40 mouse cellular contexts compared by ENCODE assay signal in genomic region chr2:152493151-152493550, GRCm38 (mm10). TPM values are rescaled to one million over a fixed set of nuclear protein-coding genes. Genes with fewer than 3 reads are reported as not detected.
DNase-seq lines count a peak whose midpoint lies in the region; ATAC-seq and TF ChIP-seq lines count a peak whose summit lies in the region.
"Had no signal": no experiment of that assay in that cellular context is flagged by ENCODE, and none has a peak within 500 bp of the region (broad histone marks: within the 10 kb centered on the region; RNA-seq: fewer than 3 reads in every experiment).

No protein-coding gene starts in this region.

- no peaks in the 10 kb centered on the region for H3K79me2 ChIP-seq in CH12.LX (replicated peaks; ENCODE audit: control insufficient read depth, extremely low read depth, insufficient read depth, poor library complexity, severe bottlenecking)

- TF ChIP-seq CTCF in lung, adult 2 months (IDR thresholded peaks at IDR 0.05; ENCODE audit: insufficient read depth, low read length) = peak; percentile 23; the same call in 1 of the 2 replicates
- TF ChIP-seq CTCF in CH12.LX (conservative IDR thresholded peaks at IDR 0.05 in 1 of 2, IDR thresholded peaks at IDR 0.05 in 1 of 2; ENCODE audit: low read depth in 2 of 2, low read length in 2 of 2) = peak in 1 of 2 experiments; percentile 56; a peak in 2 of 4 replicates
- peak; percentile 19; the same call in 1 of the 2 replicates for TF ChIP-seq CTCF in stomach, postnatal 0 days (IDR thresholded peaks at IDR 0.05; ENCODE audit: low read depth)

- no peak overlapping the region for H3K9ac ChIP-seq in CH12.LX (ENCODE audit: insufficient read depth, low read depth)
- H3K9ac ChIP-seq in stomach, postnatal 0 days (ENCODE audit: low read length) = no peak overlapping the region
- H3K9ac ChIP-seq: embryonic facial prominence, embryonic 13.5 days; forebrain, embryonic 12.5 days; forebrain, postnatal 0 days; hindbrain, embryonic 13.5 days; neural tube, embryonic 13.5 days had no signal

- H3K27ac ChIP-seq in CH12.LX (ENCODE audit: insufficient read depth, low read depth) = no peak overlapping the region
- H3K27ac ChIP-seq in stomach, postnatal 0 days (replicated peaks) = no peak overlapping the region
- H3K27ac ChIP-seq: embryonic facial prominence, embryonic 13.5 days; forebrain, embryonic 12.5 days; hindbrain, embryonic 13.5 days; neural tube, embryonic 13.5 days had no signal

- no peak overlapping the region for H3K4me2 ChIP-seq in CH12.LX (ENCODE audit: insufficient read depth, low read depth, poor library complexity, severe bottlenecking)
- no peak overlapping the region for H3K4me2 ChIP-seq in stomach, postnatal 0 days (replicated peaks; ENCODE audit: low read depth)
- H3K4me2 ChIP-seq: embryonic facial prominence, embryonic 13.5 days; forebrain, embryonic 12.5 days; heart, embryonic 11.5 days; hindbrain, embryonic 13.5 days; midbrain, embryonic 11.5 days; neural tube, embryonic 13.5 days had no signal

- no peak for TF ChIP-seq EP300 in CH12.LX (IDR thresholded peaks at IDR 0.05; ENCODE audit: low read length)
- no peak for TF ChIP-seq EP300 in stomach, postnatal 0 days (optimal IDR thresholded peaks at IDR 0.05)

- H3K36me3 ChIP-seq in CH12.LX (replicated peaks in 1 of 2; ENCODE audit: control insufficient read depth in 1 of 2, insufficient read depth in 1 of 2, low read length in 1 of 2) = no peaks in the 10 kb centered on the region
- H3K36me3 ChIP-seq in stomach, postnatal 0 days (ENCODE audit: control insufficient read depth, insufficient read depth, low read length) = no peaks in the 10 kb centered on the region
- H3K36me3 ChIP-seq: embryonic facial prominence, embryonic 13.5 days; forebrain, embryonic 12.5 days; hindbrain, embryonic 13.5 days; neural tube, embryonic 13.5 days had no signal

- DNase-seq in lung, adult 2 months = no peak
- no peak for DNase-seq in lung, postnatal 36 days
- DNase-seq in CH12.LX (ENCODE audit: extremely low read depth) = no peak
- peak; percentile 5 for DNase-seq in NIH3T3 (ENCODE audit: low read depth)
- no peak for DNase-seq in stomach, postnatal 0 days (ENCODE audit: low spot score)
- DNase-seq in adrenal gland, postnatal 14 days = no peak
- DNase-seq in heart, adult 11 months = no peak
- DNase-seq: adrenal gland, postnatal 25 days; cerebellum, adult 11-12 months; cerebellum, postnatal 10 days; forebrain, postnatal 0 days; gastrocnemius, postnatal 14 days; heart, postnatal 36 days; kidney, adult 9 months; kidney, postnatal 25 days; lung, postnatal 10 days had no signal

- peaks cover 20% of the 10 kb centered on the region for H3K27me3 ChIP-seq in CH12.LX (replicated peaks)
- no peaks in the 10 kb centered on the region for H3K27me3 ChIP-seq in stomach, postnatal 0 days (ENCODE audit: control insufficient read depth, insufficient read depth, low read length)
- H3K27me3 ChIP-seq: embryonic facial prominence, embryonic 13.5 days; forebrain, embryonic 12.5 days; hindbrain, embryonic 13.5 days; neural tube, embryonic 13.5 days had no signal

- dilution Hi-C loops in CH12.LX (cut with MboI; ENCODE audit: extremely low pct_ligation_motif_present, extremely low pct_unique_long_range_greater_than_20kb, low sequenced_read_pairs) = no loop called here

- H3K4me1 ChIP-seq in lung, adult 2 months (ENCODE audit: control insufficient read depth, insufficient read depth, low read length) = no peaks in the 10 kb centered on the region
- no peaks in the 10 kb centered on the region for H3K4me1 ChIP-seq in CH12.LX (ENCODE audit: control insufficient read depth in 1 of 2, insufficient read depth in 2 of 2)
- no peaks in the 10 kb centered on the region for H3K4me1 ChIP-seq in stomach, postnatal 0 days (replicated peaks; ENCODE audit: control insufficient read depth, insufficient read depth)
- H3K4me1 ChIP-seq: embryonic facial prominence, embryonic 13.5 days; forebrain, embryonic 12.5 days; hindbrain, embryonic 13.5 days; neural tube, embryonic 13.5 days had no signal

- no peaks in the 10 kb centered on the region for H3K9me3 ChIP-seq in CH12.LX (replicated peaks; ENCODE audit: low read length)
- H3K9me3 ChIP-seq in stomach, postnatal 0 days (ENCODE audit: control insufficient read depth, low read length) = no peaks in the 10 kb centered on the region
- H3K9me3 ChIP-seq: embryonic facial prominence, embryonic 13.5 days; forebrain, embryonic 12.5 days; hindbrain, embryonic 13.5 days; neural tube, embryonic 13.5 days had no signal

- no peak for ATAC-seq in stomach, postnatal 0 days (ENCODE audit: low FRiP score, low TSS enrichment)
- ATAC-seq: forebrain, postnatal 0 days; intestine, postnatal 0 days had no signal

- H3K4me3 ChIP-seq in lung, adult 2 months (replicated peaks; ENCODE audit: extremely low read depth, low read depth, low read length) = no peak overlapping the region
- H3K4me3 ChIP-seq in CH12.LX (replicated peaks in 1 of 3; ENCODE audit: low read depth in 2 of 3, low read length in 2 of 3, poor library complexity in 1 of 3) = no peak overlapping the region
- H3K4me3 ChIP-seq in stomach, postnatal 0 days (ENCODE audit: low read depth, low read length) = no peak overlapping the region
- H3K4me3 ChIP-seq: embryonic facial prominence, embryonic 13.5 days; erythroblast, embryonic 14.5 days; forebrain, embryonic 12.5 days; hindbrain, embryonic 13.5 days; myocyte; neural tube, embryonic 13.5 days had no signal

- peak; percentile 21 for TF ChIP-seq RAD21 in CH12.LX (IDR thresholded peaks at IDR 0.05; ENCODE audit: low read depth, low read length)

- in situ Hi-C loops in CH12.LX (cut with MboI; ENCODE audit: low pct_ligation_motif_present, low pct_unique_long_range_greater_than_20kb, low sequenced_read_pairs) = no loop called here

- TF ChIP-seq POLR2A in lung, adult 2 months (IDR thresholded peaks at IDR 0.05; ENCODE audit: borderline replicate concordance, extremely low read depth, low read depth, low read length) = no peak
- TF ChIP-seq POLR2A in CH12.LX (IDR thresholded peaks at IDR 0.05; ENCODE audit: low read depth, low read length) = no peak

- 72% methylated on average over 6 of the region's 6 CpGs for WGBS in lung, adult 2 months
- WGBS in stomach, postnatal 0 days = 65% methylated on average over 6 of the region's 6 CpGs

TF ChIP-seq in CH12.LX, 34 proteins besides CTCF, POLR2A, EP300 and RAD21:
- TF ChIP-seq SMC3 (IDR thresholded peaks at IDR 0.05; ENCODE audit: low read depth, low read length) (peak; percentile 48), SIN3A (IDR thresholded peaks at IDR 0.05; ENCODE audit: low read length) (no peak)

RNA-seq across cellular contexts. Expression of gene Defb22, which starts 3.2 kb away (rescaled TPM):
- not detected in 2 replicates for polyA plus RNA-seq in lung, adult 2 months (2012; rRNA removed)
- not detected in 2 replicates for total RNA-seq in CH12.LX (2012; rRNA removed)
- total RNA-seq in CH12.LX (2014; rRNA removed) = not detected in 2 replicates
- polyA plus RNA-seq in CH12.LX (2012; ENCODE audit: insufficient read length, low read depth) = not detected in 2 replicates
- polyA plus RNA-seq in stomach, postnatal 0 days (2015; fragmentation: Nextera tagmentation; extraction: Ambion mirVana) = not detected in 2 replicates
- total RNA-seq in adrenal gland, postnatal 14 days (2021) = not detected in 2 replicates
- total RNA-seq: adrenal gland, postnatal 25 days; common myeloid progenitor, adult 5-6 weeks; forebrain, postnatal 0 days; gastrocnemius, postnatal 14 days; granulocyte monocyte progenitor cell, adult 5-6 weeks; heart, postnatal 36 days; layer of hippocampus, adult 18-20 months; layer of hippocampus, postnatal 10 days; left cerebral cortex, adult 18-20 months; left cerebral cortex, postnatal 14 days; liver, adult 2 months; megakaryocyte, adult 5-6 weeks; midbrain, postnatal 0 days had no signal
- polyA plus RNA-seq: C2C12; embryonic facial prominence, embryonic 13.5 days; erythroblast, embryonic 14.5 days; forebrain, embryonic 12.5 days; forebrain, postnatal 0 days; heart, embryonic 11.5 days; heart, embryonic 16.5 days; hindbrain, embryonic 13.5 days; intestine, postnatal 0 days; limb, embryonic 11.5 days; liver, adult 2 months; liver, embryonic 16.5 days; midbrain, embryonic 11.5 days; midbrain, postnatal 0 days; myocyte; neural tube, embryonic 13.5 days; stomach, embryonic 14.5 days; urinary bladder, adult 2 months had no signal

RNA-seq across cellular contexts. Expression of gene Defb20, which starts 16.3 kb away (rescaled TPM):
- polyA plus RNA-seq in lung, adult 2 months (2012; rRNA removed) = not detected in 2 replicates
- total RNA-seq in CH12.LX (2012; rRNA removed) (not detected in 2 replicates), CH12.LX (2014; rRNA removed) (not detected in 2 replicates)
- polyA plus RNA-seq in CH12.LX (2012; ENCODE audit: insufficient read length, low read depth) = not detected in 2 replicates
- polyA plus RNA-seq in stomach, postnatal 0 days (2015; fragmentation: Nextera tagmentation; extraction: Ambion mirVana) = not detected in 2 replicates
- not detected in 2 replicates for total RNA-seq in adrenal gland, postnatal 14 days (2021)
- total RNA-seq: adrenal gland, postnatal 25 days; common myeloid progenitor, adult 5-6 weeks; forebrain, postnatal 0 days; gastrocnemius, postnatal 14 days; granulocyte monocyte progenitor cell, adult 5-6 weeks; heart, postnatal 36 days; layer of hippocampus, adult 18-20 months; layer of hippocampus, postnatal 10 days; left cerebral cortex, adult 18-20 months; left cerebral cortex, postnatal 14 days; liver, adult 2 months; megakaryocyte, adult 5-6 weeks; midbrain, postnatal 0 days had no signal
- polyA plus RNA-seq: C2C12; embryonic facial prominence, embryonic 13.5 days; erythroblast, embryonic 14.5 days; forebrain, embryonic 12.5 days; forebrain, postnatal 0 days; heart, embryonic 11.5 days; heart, embryonic 16.5 days; hindbrain, embryonic 13.5 days; intestine, postnatal 0 days; limb, embryonic 11.5 days; liver, adult 2 months; liver, embryonic 16.5 days; midbrain, embryonic 11.5 days; midbrain, postnatal 0 days; myocyte; neural tube, embryonic 13.5 days; stomach, embryonic 14.5 days; urinary bladder, adult 2 months had no signal

RNA-seq across cellular contexts. Expression of gene Defb26, which starts 18.3 kb away (rescaled TPM):
- not detected in 2 replicates for polyA plus RNA-seq in lung, adult 2 months (2012; rRNA removed)
- total RNA-seq in CH12.LX (2012; rRNA removed) (not detected in 2 replicates), CH12.LX (2014; rRNA removed) (not detected in 2 replicates)
- not detected in 2 replicates for polyA plus RNA-seq in CH12.LX (2012; ENCODE audit: insufficient read length, low read depth)
- polyA plus RNA-seq in stomach, postnatal 0 days (2015; fragmentation: Nextera tagmentation; extraction: Ambion mirVana) = not detected in 2 replicates
- not detected in 2 replicates for total RNA-seq in adrenal gland, postnatal 14 days (2021)
- total RNA-seq: adrenal gland, postnatal 25 days; common myeloid progenitor, adult 5-6 weeks; forebrain, postnatal 0 days; gastrocnemius, postnatal 14 days; granulocyte monocyte progenitor cell, adult 5-6 weeks; heart, postnatal 36 days; layer of hippocampus, adult 18-20 months; layer of hippocampus, postnatal 10 days; left cerebral cortex, adult 18-20 months; left cerebral cortex, postnatal 14 days; liver, adult 2 months; megakaryocyte, adult 5-6 weeks; midbrain, postnatal 0 days had no signal
- polyA plus RNA-seq: C2C12; embryonic facial prominence, embryonic 13.5 days; erythroblast, embryonic 14.5 days; forebrain, embryonic 12.5 days; forebrain, postnatal 0 days; heart, embryonic 11.5 days; heart, embryonic 16.5 days; hindbrain, embryonic 13.5 days; intestine, postnatal 0 days; limb, embryonic 11.5 days; liver, adult 2 months; liver, embryonic 16.5 days; midbrain, embryonic 11.5 days; midbrain, postnatal 0 days; myocyte; neural tube, embryonic 13.5 days; stomach, embryonic 14.5 days; urinary bladder, adult 2 months had no signal

RNA-seq across cellular contexts. Expression of gene Defb28, which starts 24.9 kb away (rescaled TPM):
- polyA plus RNA-seq in lung, adult 2 months (2012; rRNA removed) = not detected in 2 replicates
- total RNA-seq in CH12.LX (2012; rRNA removed) (not detected in 2 replicates), CH12.LX (2014; rRNA removed) (not detected in 2 replicates)
- not detected in 2 replicates for polyA plus RNA-seq in CH12.LX (2012; ENCODE audit: insufficient read length, low read depth)
- polyA plus RNA-seq in stomach, postnatal 0 days (2015; fragmentation: Nextera tagmentation; extraction: Ambion mirVana) = not detected in 2 replicates
- not detected in 2 replicates for total RNA-seq in adrenal gland, postnatal 14 days (2021)
- total RNA-seq: adrenal gland, postnatal 25 days; common myeloid progenitor, adult 5-6 weeks; forebrain, postnatal 0 days; gastrocnemius, postnatal 14 days; granulocyte monocyte progenitor cell, adult 5-6 weeks; heart, postnatal 36 days; layer of hippocampus, adult 18-20 months; layer of hippocampus, postnatal 10 days; left cerebral cortex, adult 18-20 months; left cerebral cortex, postnatal 14 days; liver, adult 2 months; megakaryocyte, adult 5-6 weeks; midbrain, postnatal 0 days had no signal
- polyA plus RNA-seq: embryonic facial prominence, embryonic 13.5 days; erythroblast, embryonic 14.5 days; forebrain, embryonic 12.5 days; forebrain, postnatal 0 days; heart, embryonic 11.5 days; heart, embryonic 16.5 days; hindbrain, embryonic 13.5 days; intestine, postnatal 0 days; limb, embryonic 11.5 days; liver, adult 2 months; liver, embryonic 16.5 days; midbrain, embryonic 11.5 days; midbrain, postnatal 0 days; myocyte; neural tube, embryonic 13.5 days; stomach, embryonic 14.5 days; urinary bladder, adult 2 months had no signal

RNA-seq across cellular contexts. Expression of gene Defb23, which starts 28.7 kb away (rescaled TPM):
- not detected in 2 replicates for polyA plus RNA-seq in lung, adult 2 months (2012; rRNA removed)
- not detected in 2 replicates for total RNA-seq in CH12.LX (2012; rRNA removed)
- total RNA-seq in CH12.LX (2014; rRNA removed) = not detected in 2 replicates
- not detected in 2 replicates for polyA plus RNA-seq in CH12.LX (2012; ENCODE audit: insufficient read length, low read depth)
- polyA plus RNA-seq in stomach, postnatal 0 days (2015; fragmentation: Nextera tagmentation; extraction: Ambion mirVana) = not detected in 2 replicates
- not detected in 2 replicates for total RNA-seq in adrenal gland, postnatal 14 days (2021)
- total RNA-seq: adrenal gland, postnatal 25 days; common myeloid progenitor, adult 5-6 weeks; forebrain, postnatal 0 days; gastrocnemius, postnatal 14 days; granulocyte monocyte progenitor cell, adult 5-6 weeks; heart, postnatal 36 days; layer of hippocampus, adult 18-20 months; layer of hippocampus, postnatal 10 days; left cerebral cortex, adult 18-20 months; left cerebral cortex, postnatal 14 days; liver, adult 2 months; megakaryocyte, adult 5-6 weeks; midbrain, postnatal 0 days had no signal
- polyA plus RNA-seq: C2C12; embryonic facial prominence, embryonic 13.5 days; erythroblast, embryonic 14.5 days; forebrain, embryonic 12.5 days; forebrain, postnatal 0 days; heart, embryonic 11.5 days; heart, embryonic 16.5 days; hindbrain, embryonic 13.5 days; intestine, postnatal 0 days; limb, embryonic 11.5 days; liver, adult 2 months; liver, embryonic 16.5 days; midbrain, embryonic 11.5 days; midbrain, postnatal 0 days; myocyte; neural tube, embryonic 13.5 days; stomach, embryonic 14.5 days; urinary bladder, adult 2 months had no signal
